Mouse (Mus musculus) thymus, postnatal 14 days (tissue): ENCODE measurements around the gene Rad51b.
A peak's percentile ranks its signal among the peaks of the same experiment; 100 is the strongest.

Source experiments
- DNase-seq: peaks from one replicate; pipeline ENCODE4 v3.0.0; 2021

Gene Rad51b

DNA sequence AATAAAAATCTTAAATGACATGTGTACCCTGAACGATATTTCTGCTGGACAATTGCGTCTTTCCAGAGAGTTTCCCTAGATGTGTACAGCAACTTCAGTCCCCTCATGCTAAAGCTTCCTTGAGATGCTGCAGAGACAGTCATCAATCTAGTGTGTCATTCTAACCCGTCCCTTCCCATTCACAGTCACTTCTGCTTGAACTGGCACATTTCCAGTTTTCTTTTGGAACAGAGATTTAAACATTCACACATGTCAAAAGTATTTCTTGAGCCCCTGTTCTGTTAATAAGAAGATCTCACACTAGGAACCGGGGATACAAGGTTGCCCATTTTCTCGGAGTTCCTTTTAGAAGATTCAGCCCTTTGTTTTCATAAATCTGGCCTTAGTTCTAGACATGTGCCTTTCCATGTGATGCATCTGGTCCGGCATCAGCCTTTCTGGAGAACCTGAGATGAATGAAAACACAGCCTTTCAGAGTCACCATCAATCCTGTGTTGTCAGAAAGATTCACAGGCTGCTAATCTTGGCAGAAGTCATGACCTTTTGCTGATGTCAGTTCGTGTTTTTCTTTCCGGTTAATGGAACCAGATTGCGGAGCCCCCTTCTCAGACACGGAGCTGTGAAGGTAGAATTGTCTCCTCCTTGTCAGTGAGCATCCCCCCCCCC is 448.9 kb downstream of the Rad51b start:
- no peak for DNase-seq

DNA sequence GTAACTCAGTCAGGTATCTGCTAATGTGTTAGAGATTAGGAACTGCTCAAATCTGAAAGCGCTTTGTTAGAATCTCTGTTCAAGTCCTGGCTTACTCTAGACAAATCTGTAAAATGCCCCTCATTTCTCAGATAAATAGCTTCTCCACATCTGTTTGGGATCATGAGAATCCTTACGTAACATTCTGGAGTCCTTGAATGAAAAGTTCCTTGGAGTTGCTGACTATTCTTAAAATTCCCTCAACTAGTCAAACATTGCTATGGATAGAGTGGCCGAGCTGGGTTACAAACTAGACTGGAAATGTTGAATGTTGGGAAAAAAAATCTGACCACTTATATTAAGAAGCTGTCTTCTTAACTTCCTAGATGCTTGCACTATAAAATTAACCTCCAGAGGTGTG is 450.5 kb downstream of the Rad51b start:
- DNase-seq = no peak

- no peak for DNase-seq
Measured at GRCm38 (mm10) chr12:79748862-79749261, 451.8 kb downstream of the Rad51b start.

DNA sequence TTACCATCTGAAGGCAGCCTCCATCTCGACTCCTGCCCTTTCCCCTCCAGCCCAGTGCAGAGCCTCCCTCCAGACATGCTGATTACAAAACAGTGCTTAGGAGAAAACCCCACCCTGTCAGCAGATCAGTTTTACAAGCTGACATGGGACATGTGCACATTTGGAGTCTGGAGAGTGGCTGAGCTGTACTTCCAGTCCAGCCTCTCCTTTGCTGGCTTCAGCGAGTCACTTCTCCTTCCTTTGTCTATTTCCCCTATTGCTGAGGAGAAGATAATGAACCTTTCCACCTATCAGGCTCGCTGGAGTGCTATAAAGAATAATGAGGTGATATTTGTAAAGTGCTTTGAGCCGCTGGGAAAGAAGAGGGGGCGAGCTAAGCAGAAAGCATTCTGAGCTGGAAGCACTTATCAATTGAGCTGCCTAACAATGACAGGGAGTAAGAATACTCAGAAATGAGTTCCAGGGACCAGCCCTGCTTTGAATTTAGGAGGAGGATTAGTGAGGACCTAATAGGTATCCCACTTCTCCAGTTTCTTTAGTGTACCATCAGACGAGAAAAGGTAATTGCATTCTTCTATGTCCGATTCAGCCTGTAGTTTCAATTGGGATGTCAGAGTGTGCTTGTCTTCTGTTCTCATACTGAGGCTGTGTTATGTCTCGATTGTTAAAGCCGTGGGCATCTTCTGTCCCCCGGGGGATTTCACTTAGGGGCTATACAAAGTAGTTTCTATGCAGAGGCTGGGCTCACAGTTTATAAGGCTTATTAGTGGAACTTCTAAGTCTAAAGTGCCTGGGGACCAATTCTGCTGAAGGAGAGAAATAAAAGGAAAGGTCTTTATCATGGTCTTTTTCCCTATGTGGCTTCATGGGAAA is 453.4 kb downstream of the Rad51b start:
- DNase-seq = no peak

GRCm38 (mm10) chr12:79751781-79752180 is 454.7 kb downstream of the Rad51b start:
- peak; percentile 47 for DNase-seq

DNA sequence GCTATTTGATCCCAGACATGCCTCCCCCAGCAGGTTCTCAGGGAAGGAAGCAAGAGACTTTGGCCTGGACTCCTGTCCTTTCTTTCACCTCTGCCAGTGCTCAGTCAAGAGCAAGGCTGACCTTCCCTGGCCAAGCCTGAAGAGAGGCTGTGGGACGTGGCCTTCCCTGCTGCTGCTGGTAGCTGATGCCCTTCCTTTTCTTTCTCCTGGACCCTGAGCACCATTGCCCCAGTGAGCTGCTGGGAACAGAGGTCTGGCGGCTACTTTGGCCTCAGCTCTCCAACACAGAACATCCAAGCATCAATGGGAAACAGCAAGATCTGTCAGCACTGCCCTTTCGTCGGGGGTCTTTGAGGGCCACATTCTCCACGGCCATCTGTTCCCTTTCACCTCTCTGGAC is 455.1 kb downstream of the Rad51b start:
- no peak for DNase-seq

GRCm38 (mm10) chr12:79755617-79756016 is 458.5 kb downstream of the Rad51b start:
- DNase-seq = no peak

GRCm38 (mm10) chr12:79756352-79756751 is 459.3 kb downstream of the Rad51b start:
- DNase-seq = no peak

DNA sequence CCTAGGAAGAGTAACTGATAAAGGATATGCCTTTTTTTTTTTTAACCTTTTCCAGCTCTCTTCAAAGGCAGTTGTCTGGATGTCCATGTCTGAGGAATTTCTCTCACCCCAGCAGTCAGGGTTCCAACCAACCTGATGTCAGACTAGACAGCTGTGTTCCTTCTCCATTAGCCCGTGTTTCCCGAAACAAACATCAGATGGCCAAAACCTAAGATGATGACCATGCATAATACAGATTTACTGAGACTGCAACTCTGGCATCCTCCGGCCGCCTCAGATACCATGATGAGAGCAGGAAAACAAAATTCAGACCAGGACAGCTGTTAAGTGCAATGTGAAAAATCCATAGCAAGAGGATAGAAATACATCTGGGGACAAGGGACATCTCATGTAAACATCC is 460.7 kb downstream of the Rad51b start:
- no peak for DNase-seq

GRCm38 (mm10) chr12:79759180-79759902 is 462.3 kb downstream of the Rad51b start:
- DNase-seq = no peak

DNA sequence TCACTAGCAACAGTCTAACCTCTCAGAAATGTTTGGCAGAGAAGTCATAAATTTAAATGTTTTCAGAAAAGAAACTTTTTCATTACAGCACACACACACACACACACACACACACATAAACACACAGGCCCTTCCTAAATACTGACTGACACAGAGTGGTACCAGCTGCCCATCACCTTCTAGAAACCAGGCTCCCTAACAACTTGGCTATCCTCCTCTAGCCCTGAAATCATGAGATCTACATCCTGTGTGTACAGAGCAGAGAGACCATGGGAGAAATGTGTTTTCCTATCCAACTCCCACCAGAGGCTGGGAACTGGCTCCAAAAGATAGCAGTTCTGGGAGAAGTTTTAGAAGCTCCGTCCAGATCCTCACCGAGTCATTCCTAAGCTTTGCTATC is 464.1 kb downstream of the Rad51b start:
- no peak for DNase-seq

DNA sequence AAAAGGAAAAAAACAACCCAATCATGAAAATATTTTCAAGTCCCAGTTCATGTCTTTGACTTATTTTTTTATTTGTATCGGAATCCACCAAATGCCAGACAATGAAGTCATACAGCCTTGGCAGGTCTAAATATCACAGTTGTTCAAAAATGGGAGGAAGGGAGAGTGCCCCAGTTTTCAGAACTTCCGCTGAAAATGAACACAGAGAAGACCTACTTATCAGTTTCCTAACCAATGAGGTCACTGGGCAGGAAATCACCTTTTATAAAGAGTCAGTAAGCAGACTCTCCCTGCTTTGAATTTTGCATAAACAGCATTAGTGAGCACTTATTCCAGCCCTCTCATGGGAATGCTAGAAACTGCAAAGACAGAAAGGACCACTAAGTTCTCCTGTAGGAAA is 465.0 kb downstream of the Rad51b start:
- DNase-seq = no peak

- no peak for DNase-seq
Measured at GRCm38 (mm10) chr12:79762570-79763275, 465.6 kb downstream of the Rad51b start.

DNA sequence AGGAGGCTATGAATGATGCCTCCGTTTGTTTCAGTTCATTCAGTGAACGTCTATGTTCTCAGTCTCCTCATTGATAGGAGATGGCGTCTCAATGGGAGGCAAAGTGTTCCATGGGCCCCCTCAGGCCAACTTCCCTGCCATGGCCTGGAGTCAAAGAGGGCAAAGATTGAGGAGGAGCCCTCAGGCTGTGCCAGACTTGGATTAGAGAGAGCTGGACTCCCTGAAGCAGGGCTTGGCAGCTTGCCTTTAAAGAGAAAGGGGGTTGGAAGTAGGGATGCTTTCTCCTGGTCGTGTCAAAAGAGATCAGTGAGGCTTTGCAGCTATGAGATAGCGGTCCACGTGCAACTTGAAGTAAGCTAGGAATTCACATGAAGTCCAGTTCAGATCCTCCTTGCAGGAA is 469.0 kb downstream of the Rad51b start:
- DNase-seq = no peak

DNA sequence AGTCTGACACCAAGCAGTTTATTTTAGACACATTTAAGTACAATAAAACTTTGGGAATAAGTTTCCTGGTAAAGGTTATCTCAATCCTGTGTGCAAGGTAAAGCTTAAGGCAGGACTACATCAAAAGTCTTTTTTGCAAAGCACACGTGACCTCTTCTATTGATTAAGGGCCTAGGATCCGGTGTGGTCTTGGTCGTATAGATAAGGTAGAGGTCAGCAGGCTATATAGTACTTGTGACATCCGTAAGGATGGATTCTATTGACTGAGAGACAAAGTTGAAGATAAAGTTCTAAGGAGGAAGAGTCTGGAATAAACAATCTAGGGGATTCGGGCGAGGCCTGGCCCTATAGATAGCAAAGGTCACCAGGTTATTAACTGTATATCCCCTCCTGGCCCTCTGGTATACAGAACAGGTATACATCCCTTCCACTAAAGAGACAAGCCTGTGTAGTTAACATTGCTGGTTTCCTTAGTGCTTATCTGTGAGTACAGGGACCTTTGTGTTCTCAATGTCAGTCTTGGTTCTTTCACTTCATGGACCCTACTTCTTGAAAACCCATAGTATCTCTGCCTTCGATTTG is 471.8 kb downstream of the Rad51b start:
- no peak for DNase-seq

GRCm38 (mm10) chr12:79769763-79770162 is 472.7 kb downstream of the Rad51b start:
- DNase-seq = no peak

DNA sequence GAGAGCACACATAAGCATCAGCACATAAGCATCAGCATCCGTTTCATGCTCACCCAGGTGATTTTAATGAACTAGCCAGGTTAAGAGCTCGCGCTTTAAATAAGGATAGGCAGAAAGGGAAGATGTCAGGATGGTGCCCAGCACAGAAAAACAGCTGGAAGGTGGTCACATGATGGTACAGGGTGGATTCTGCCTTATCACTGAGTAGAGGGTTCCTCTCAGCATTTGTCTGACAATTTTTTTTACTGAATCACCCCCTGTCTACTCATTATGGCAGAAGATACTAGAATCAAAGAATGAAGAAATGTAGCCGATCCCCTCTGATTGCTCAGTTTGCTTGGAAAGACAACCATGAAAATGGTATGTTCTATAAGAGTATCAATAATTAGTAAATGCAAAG is 474.1 kb downstream of the Rad51b start:
- no peak for DNase-seq

DNA sequence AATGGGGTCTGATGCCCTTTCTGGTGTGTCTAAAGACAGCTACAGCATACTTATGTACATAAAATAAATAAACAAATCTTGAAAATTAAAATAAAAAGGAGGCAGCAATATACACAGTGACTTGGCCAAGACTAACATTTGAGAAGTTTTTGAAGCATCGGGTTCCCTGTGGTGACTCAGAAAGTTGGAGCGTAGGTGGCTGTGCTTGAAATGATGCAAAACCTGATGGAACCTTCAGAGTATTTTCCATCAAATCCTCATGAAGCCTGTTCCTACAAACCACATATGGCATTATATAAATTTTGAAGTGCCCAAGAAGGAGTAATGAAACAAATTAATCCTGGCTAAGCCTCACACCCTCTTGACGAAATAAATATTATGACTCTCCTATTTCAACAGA is 474.7 kb downstream of the Rad51b start:
- no peak for DNase-seq

- no peak for DNase-seq
Measured at GRCm38 (mm10) chr12:79773246-79773645, 476.2 kb downstream of the Rad51b start.

- DNase-seq = no peak
Measured at GRCm38 (mm10) chr12:79774571-79774970, 477.5 kb downstream of the Rad51b start.

DNA sequence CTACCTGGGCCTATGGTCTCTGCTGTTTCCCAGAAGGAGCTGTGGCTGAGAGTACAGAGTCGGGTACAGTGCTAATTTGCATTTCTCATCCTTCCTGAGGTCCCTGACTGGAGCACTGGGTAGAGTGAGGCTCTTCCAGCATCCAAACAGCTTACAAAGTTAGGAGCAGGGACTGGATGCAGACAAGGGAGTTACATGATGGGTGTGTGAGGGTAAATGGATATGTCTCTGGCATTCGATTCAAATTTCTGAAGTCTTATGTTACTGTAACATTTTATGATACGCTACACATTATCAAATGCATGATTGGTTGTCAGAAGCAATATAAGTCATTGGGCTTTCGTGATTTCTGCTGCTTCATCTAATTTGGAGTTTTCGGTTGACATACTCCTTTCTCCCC is 479.7 kb downstream of the Rad51b start:
- no peak for DNase-seq

DNA sequence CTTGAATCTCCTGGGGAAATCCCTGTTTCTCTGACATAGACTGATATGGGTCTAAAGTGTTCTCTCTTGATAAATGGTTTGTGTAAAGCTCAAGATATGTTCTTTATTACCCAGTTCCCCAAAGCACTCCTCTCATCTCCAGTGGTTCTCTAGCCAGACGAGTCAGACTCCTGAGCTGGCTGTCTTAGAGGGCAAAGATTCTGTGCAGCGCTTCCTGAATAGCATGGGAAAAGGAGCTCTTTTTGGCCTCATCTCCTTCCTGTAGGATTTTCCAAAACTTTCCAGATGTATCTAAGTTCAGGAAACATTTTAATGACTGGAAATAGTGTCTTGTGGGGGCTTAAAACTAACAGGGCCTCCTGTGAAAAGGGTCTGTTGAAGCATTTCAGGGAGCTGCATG is 483.7 kb downstream of the Rad51b start:
- DNase-seq = no peak

DNA sequence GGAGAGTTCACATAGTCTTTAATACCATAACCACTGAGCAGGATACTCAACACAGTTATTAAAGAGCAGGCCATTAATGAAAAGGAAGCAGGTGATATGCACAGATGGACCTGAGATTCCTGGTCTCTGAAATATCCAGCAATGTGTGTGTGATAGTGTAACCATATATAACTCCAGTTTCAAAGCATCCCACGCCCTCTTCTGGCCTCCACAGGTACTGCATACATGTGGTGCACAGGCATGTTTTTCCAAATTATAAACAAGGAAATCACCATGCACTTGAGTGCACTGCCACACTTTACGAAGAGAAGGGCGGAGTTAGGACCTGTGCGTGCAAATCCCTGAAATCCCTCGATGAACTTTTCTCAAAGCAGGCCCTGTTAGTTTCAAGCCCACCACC is 484.7 kb downstream of the Rad51b start:
- DNase-seq = no peak
